Mouse (Mus musculus): ENCODE measurements at regions not wholly inside any gene's neighbourhood (a gene's known extent, or its start where the extent isn't known, plus 50 kb on each side); places are given as distances from the start of the nearest gene placed in this dataset.

DNA sequence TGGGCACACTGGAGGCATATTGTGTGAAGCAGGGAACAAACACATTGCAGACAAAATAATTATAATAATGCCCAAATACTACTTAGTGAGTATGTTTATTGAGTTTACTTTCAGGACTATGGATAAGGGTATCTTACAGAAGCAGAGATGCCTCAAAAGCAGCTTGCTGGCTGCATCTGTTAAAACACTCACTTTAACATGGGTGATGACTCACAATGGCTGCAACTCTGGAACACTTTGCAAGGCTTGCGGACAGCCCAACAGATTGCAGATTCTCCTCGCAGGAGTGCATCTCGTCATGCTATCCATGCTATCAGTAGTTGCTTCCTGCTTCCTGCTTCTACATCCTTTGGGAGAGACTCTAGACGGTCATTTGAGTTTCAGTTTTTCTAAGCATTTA, 373.2 kb upstream of the Arpp21 start:
- no peak for DNase-seq (ENCODE audit: low spot score)

DNA sequence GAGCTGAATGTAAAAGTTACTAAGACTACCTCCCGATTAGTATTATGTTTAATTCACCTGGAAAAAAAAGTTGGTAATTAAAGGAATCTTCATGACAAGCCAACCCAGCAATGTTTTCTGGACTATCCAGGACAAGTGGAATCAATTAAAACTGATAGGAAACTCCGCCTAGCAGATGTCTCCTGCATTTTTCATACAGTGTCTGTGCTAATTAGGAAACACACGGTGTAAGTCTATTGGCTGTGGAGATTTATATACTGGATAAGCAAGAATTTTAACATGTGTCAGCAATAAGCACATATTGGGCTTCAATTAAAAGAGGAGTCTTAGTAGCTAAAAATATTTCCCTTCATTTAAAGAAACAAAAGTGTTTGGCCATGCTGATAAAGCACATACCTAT, 371.5 kb upstream of the Arpp21 start:
- no peak for DNase-seq (ENCODE audit: low spot score)

DNA sequence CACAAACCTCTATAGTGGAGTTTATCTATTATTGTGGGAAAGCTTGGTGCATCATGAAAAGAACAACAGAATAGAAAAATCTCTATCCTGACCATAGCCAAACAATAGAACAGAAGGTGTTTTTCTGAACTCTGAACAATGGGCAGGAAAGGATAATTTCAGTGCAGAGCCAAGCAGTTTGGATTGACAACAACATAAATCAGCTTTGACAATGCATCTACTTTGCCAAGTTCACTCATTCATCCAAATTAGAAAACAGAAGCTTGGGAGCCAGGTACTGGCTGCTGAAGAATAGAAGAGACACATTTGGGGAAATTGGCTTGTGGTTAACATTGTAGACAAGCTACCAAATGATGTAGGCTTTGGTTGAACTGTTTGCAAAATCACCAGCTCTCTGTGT, 360.0 kb upstream of the Arpp21 start:
- no peak for DNase-seq (ENCODE audit: low spot score)

DNA sequence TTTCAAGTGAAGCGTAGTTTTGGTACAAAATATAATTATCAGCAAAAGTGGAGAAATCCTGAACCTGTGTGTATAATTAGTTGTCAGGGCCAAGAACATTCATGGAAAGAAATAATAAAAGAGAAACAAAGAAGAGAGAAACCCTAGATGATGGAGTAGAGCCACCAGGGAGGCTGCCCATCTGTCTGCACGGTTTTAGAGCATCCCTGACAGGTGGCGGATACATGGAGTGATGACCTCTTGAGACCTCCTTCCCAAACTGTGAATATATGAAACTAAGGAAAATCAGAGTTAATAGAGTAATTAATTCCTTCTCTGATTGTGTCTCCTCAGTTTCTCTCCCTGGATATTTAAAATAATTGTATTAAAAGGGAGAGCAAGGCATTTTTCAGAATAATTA, 354.5 kb upstream of the Arpp21 start:
- no peak for DNase-seq (ENCODE audit: low spot score)

DNA sequence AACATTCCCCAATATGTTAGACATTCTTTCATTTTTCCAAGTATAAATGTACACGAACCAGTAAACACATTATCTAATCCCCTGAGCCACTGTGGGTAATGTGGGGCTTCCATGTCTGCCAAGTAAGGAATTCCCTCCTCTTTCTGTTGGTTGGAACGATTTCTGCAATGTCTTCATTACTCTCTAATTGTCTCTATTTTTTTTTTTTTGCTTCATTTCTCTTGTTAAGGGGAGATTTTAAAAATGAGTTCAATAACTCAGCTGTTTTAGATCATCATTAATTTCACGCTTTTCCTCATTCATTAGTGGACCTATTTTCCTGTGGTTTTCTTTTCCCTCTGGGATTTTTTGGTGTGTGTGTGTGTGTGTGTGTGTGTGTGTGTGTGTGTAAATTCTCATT, 337.6 kb upstream of the Arpp21 start:
- DNase-seq (ENCODE audit: low spot score): no peak

DNA sequence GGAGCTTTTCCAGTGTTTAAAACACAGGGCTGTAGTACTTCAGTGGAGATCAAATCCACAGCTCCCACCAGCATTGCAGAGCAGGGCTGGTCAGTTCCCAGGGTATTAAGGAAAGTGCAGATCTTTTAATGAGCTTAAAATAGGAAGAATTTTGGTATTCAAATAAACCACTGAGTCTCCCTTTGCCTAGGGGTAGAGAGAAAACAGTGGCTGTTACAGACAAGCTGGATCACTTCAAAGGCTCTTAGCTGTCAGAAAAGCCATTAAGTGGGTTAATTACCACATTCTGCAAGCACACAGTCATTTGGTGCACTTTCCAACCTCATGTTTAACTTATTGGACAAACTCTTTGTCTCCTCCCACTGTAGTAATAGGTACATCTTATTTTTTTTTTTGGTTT, 325.6 kb upstream of the Arpp21 start:
- DNase-seq (ENCODE audit: low spot score): no peak

DNA sequence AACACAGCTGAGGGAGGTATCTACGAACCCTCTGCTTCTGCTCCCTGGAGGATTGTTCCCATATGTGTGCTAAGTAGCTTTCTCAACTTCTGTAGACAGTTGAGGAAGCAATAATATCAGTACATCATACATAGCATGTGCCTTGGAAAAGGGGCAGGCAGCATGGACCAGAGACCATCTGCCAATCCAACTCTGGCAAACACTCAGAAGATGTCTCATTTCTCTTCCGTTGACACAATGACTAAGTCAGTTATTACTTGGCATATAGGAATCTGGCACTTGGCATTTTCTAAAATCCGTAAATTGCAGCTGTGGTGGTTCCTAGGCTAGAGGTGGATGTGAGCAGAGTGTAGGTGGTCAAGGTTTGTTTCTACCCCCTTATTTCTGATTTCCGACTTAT, 324.5 kb upstream of the Arpp21 start:
- no peak for DNase-seq (ENCODE audit: low spot score)

DNA sequence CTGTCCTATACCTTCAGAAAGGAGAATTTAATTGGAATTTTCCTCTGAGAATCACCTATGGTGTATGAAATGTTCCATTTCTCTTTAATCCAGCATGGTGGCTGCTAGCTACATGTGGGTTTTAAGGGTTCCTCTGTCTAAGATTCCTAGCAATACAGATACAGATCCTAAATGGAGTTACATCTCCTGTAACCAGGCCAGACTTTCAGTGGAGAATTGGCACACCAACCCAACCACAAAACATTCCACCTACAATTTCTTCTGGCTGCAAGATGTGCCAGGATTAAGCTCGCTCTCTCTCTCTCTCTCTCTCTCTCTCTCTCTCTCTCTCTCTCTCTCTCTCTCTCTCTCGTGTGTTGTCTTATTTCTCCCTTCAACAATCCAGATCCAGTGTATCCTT, 302.2 kb upstream of the Arpp21 start:
- DNase-seq (ENCODE audit: low spot score): no peak

DNA sequence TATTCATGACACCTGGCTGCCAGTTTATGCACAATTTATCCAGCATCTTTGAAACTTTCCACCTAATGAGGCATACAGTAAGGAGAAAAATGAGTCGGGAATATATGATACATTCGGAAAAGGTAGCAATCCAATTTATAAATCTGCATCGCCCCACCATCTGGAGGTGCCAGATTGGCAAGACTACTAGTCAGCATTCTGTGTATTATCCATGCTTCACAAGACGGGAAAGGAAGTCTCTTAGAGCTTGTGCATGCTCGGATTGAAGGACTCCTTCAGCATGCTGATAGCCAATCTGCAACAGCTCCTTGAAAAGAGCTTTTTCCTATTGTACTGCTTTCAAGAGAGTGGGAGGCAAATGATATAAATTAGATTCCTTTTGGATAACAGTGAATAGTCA, 289.6 kb upstream of the Arpp21 start:
- DNase-seq (ENCODE audit: low spot score): no peak

DNA sequence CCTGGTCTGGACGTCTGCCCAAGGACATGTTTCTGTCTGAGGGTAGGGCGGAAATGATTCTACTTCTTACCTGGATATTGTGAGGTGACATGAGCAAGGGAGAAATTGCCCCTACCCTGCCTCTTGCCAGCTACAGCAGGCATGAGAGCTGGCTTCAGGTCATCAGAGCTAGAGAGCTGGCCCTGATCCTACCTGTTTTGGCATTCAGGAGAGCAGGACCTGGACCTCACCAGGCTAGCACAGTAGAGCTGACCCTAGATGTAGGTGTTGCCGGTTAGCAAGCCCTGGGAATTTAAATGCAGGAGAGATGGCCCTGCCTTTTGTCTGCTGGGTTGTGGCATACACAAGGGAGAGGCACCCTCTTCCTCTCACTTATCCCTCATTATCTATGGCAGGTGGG, 287.5 kb upstream of the Arpp21 start:
- DNase-seq (ENCODE audit: low spot score): no peak

DNA sequence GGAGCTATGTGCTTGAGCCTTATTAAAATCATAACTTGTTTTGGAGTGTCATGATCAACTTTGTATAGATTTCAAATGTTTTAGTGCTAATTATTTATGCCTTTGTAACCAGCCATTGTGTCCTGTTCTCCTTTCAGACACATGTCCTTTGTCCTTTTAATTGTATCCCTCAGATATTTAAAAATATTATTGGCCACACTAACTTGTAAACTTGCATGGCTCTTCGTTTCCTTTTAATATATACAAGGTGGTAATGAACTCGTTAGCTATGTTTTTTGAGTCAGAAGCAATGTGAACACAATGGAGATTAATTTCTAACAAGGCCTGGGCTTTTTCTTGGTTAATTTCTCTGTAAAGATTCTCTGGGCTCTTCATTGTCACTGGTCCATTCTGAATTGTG, 275.0 kb upstream of the Arpp21 start:
- DNase-seq (ENCODE audit: low spot score): no peak

DNA sequence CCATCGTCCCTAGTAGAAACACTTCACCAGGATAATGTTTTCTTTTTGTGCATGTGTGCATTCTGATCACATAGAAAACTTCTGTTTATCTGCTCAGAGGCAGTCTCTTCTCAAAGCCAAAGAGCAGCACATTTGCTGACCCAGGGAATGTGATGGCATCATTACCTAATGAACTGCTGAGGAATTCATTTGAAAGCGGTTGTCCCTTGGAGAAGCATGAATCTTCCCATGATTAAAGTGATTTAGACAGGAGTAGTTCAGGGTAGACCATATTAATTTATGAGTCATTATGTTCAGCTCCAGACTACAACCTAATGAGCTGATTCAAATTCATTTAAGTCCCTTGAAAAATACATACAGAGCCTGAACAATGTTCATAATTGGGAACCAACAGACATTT, 271.1 kb upstream of the Arpp21 start:
- no peak for DNase-seq (ENCODE audit: low spot score)

DNA sequence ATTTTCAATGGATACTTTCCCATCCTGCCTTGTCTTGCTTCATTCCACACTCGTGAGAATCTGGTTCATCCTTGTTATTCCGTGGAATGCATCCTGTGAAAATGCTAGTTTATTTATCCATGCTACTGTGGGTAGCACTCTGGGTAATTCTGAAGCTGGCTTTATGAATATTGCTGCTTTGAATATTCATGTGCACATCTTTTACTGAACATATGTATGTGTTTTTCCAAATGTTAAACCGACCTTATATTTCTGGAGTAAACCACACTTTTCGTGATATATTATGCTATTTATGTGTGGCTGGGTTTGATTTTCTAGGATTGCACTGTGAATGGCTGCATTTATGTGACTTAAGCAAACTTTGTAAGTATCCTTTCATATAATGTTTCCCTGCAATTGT, 262.9 kb upstream of the Arpp21 start:
- DNase-seq (ENCODE audit: low spot score): no peak

DNA sequence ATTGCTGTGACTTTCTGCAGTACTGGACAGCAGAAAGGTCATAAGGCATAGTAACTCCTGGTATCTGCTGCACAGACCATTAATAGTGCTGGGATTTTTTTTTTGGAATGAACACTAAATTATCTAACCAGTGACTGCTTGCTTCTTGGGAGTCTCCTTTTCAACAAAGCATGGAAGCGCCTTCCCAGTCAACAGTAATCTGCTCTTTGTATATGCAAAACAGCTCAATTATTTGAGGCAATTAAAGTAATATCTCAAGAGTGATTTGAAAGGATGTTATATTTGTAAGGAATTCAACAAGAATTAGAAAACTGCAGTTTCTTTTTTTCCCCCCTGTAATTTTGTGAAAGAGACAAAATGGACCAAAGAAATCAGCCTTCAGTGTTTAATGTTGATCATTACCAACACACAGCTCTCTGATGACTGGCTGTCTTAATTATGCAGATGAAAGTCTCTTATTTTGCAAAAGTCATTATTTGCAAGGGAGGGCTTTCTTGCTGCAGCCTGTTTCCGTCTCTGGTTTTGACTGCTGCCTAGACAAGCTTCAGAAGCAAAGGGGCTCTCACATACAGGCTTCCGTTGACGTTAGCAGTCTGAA, 260.3 kb upstream of the Arpp21 start:
- no peak for DNase-seq (ENCODE audit: low spot score)

DNA sequence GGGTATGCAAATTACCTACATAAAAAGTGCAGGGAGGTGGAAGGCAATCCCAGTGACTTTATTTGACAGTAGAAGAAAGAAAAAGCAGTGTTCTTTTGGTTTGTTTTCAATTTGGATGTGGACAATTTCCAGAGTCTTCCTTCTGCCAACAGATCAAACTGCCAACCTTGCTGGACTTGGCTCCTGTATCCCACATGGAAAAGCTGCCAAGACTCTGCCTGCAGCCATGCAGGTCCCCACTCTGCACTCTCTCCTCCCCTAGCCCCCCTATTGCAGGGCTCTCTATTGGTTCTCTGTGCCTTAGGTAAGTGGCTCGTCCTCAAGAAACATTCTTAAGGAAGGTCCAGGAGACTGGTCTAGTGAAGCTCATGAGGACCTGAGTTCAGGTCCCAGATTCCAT, 255.2 kb upstream of the Arpp21 start:
- DNase-seq (ENCODE audit: low spot score): no peak

DNA sequence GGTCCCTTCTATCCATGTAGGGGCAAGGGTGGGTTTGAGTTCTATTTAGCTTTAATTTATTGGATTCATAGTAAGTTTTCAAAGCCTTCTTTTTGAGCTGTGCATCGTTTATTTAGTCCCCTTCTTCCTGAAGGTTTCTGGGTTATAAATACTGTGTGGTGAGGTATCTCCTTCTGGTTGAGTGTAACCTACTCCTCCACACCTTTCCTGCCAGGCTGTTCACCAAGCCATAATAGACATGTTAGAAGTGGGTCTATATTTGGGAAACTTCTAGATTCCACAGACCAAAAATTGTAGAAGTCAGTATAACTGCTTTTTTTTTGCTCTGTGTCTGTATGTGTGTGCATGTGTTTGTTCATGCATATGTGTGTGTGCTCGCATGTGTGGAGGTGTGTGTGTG, 240.9 kb upstream of the Arpp21 start:
- DNase-seq (ENCODE audit: low spot score): no peak

DNA sequence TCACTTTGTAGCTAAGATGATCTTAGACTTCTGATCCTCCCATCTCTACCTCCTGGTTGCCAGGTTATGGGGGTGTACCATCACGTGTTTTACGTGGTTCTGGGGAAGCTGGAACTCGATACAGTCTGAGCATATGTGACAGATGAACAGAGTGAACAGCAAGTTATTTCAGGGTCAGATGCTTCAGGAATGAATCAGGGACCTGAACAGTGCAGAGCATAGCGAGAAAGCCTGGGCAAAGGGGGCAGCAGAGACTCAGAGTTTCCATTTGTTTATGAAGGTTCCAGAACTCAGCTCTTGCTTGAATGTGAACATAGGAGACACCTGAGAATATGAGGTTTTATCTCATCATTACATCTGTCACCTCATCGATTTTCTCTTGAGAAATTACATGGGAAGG, 221.9 kb upstream of the Arpp21 start:
- DNase-seq (ENCODE audit: low spot score): no peak

DNA sequence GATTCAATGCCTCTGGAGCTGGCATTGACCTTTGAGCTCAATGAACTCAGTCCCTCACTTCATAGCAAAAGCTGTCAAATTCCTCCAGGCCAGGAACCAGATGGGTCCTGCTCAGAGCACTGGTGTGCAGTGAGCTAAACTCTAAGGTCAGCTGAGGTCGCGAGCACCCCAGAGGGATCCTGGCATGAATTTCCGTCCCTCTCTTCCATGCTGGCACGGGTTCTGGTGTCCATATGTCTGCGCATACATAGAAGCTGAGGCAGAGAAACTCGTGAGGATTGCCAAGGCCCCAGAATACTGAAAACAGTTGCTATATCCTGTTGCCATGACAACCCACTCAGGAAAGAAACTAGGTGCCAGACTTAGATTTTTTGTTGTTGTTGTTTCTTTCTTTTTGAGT, 219.0 kb upstream of the Arpp21 start:
- no peak for DNase-seq (ENCODE audit: low spot score)

DNA sequence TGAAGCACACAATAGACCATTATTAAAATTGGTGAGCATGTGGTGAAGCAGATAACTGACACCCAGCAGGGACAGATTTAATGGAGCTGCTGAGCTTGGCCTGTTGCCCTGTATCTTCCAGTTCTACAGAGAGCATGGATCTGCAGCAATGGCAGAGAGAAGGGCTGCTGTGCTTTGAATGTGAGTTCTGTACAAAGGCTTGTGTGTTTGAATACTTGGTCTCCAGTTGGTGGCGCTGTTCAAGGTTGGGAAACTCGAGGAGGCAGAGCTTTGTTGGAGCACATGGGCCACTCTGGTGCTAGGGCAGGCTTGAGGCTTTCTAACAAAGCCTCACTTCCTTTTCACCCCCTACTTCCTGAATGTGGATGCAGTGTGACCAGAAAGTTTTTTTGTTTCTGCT, 211.8 kb upstream of the Arpp21 start:
- no peak for DNase-seq (ENCODE audit: low spot score)

DNA sequence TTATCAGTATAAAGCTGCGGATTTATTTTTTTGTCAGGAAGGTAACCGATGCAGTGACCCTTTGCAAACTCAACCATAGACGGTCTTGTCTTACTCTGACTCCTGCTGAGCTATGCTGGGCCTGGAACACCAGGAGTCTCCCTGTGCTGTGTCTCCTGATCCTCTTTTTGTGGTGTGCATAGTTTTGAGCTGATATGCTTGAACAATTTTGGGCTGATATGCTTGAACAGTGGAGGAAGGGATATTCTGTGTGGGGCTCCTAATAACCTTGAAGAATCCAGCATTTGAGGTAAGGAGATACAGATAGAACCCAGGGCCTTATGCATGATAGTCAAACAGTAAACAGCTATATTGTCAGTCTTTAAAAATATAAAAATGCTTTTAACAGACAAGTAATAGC, 211.2 kb upstream of the Arpp21 start:
- DNase-seq (ENCODE audit: low spot score): no peak

DNA sequence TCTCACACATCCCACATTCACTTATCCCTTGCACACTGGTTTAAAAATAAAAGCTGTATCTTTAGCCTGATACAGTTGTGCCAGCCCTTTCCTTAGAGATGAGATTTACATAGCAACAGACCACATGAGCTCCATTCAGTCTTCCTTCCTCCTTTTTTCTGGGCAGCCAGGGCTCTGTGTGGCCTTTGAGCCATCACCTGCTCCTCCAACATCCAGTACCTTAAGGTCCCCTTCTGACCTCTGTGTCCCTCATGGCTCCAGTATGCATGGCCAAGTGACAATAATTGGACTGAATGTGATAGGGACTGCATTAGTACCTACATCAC, 210.3 kb upstream of the Arpp21 start:
- no peak for DNase-seq (ENCODE audit: low spot score)

DNA sequence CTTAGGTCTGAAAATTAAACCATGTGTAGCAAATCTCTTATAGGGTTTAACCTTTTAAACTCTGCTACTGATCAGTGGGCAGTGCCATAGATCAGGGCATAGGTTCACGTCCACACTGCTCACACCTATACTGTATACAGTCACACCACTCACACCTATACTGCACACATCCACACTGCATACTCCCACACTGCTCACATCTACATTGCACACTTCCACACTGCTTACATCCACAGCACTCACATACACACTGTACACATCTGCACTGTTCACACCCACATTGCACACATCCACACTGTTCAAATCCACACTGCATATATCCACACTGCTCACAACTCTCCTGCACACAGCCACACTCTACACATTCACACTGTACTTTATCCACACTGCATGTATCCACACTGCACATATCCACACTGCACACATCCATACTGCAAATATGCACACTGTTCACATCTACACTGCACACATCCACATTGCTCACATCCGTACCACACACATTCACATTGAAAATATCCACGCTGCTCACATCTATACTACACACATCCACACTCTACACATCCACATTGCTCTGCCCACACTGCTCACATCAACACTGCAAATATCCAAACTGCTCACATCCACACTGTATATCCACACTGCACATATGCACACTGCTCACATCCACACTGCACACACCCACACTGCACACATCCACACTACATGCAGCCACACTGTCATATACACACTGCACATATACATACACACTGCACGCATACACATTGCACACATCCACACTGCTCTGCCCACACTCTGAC, 209.7 kb upstream of the Arpp21 start:
- DNase-seq (ENCODE audit: low spot score): no peak

DNA sequence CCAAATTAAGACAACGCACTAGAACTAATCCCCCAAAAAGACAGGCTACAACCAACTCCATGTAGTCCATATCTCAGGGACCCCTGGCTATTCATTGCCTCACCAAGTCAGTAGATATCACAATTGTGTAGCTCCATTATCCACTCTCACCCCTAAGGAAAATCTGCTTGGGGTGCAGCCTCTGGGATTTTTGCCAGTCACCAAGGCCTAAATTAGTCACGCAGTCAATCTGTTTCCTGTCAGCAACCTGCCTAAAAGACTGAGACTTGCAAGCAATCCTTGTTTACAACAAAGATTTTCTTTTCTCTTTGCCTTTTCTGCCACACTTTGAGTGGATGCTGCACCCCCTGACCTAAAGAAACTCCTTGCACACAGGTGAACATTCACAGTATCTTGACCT, 208.5 kb upstream of the Arpp21 start:
- DNase-seq (ENCODE audit: low spot score): no peak

DNA sequence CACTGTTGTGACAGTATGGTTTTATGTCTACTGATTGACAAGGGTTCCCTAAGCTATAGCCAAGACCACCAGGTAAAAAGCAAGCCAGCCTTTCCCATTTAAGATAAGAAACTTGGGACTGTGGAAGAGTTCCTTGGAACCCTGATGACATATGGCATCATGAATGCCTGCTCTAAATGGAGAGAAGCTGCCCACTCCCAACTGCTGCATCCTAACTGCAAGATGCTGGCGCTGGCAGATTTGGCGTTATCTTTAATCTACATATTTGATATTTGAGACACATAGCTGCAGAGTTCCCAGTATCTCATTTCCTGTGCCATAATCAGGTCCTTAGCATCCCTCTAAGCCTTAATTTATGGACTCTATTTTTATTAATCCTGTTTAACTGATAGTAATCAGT, 200.4 kb upstream of the Arpp21 start:
- no peak for DNase-seq (ENCODE audit: low spot score)
